Mouse (Mus musculus): ENCODE results near the gene Olfr1006. TPM values are rescaled to one million over a fixed set of nuclear protein-coding genes. Genes with fewer than 3 reads are reported as not detected.

Olfr1006 gene
- total and polyA plus RNA-seq, 2 experiments from 2014 or later, result not detected

- Histone ChIP-seq H3K27ac (ENCODE audit: low read depth, low read length) (no peak within 1 kb of the TSS), H3K9me3 (ENCODE audit: low read length) (no peaks in the 10 kb centered on the region), H3K4me3 (ENCODE audit: low read depth, low read length) (no peak within 1 kb of the TSS), H3K4me2 (ENCODE audit: low read depth) (no peak within 1 kb of the TSS), H3K27me3 (ENCODE audit: insufficient read depth, low read length) (no peaks in the 10 kb centered on the region), H3K9ac (no peak within 1 kb of the TSS), H3K4me1 (ENCODE audit: insufficient read depth) (no peaks in the 10 kb centered on the region), H3K36me3 (ENCODE audit: insufficient read depth) (no peaks in the 10 kb centered on the region)
- WGBS, result 95% methylated on average over 1 of the region's 1 CpGs
- no peak for ATAC-seq
- TF ChIP-seq CTCF (IDR thresholded peaks at IDR 0.05; ENCODE audit: low read depth), result no peak
- no peak for DNase-seq
Measured at GRCm38 (mm10) chr2:85650604-85651003, 28.0 kb downstream of the Olfr1006 start, which contains the start of gene Olfr1002. Gene Olfr1002 (minus strand): TSS chr2:85650704.

Other genes starting within 250 kb of the Olfr1006 start
- not detected in 2 replicates for gene Olfr994, start 242.3 kb downstream of the Olfr1006 start, total RNA-seq (2014; rRNA removed)
- gene Olfr994, start 242.3 kb downstream of the Olfr1006 start, polyA plus RNA-seq (2015; fragmentation: Nextera tagmentation; extraction: Ambion mirVana), result not detected in 2 replicates
- gene Olfr995, start 235.1 kb downstream of the Olfr1006 start, total RNA-seq (2014; rRNA removed), result not detected in 2 replicates
- not detected in 2 replicates for gene Olfr995, start 235.1 kb downstream of the Olfr1006 start, polyA plus RNA-seq (2015; fragmentation: Nextera tagmentation; extraction: Ambion mirVana)
- 0.52 and 0.62 TPM in 2 replicates for gene 4833423E24Rik, start 159.7 kb downstream of the Olfr1006 start, total RNA-seq (2014; rRNA removed)
- 0.16 and 0.39 TPM in 2 replicates for gene 4833423E24Rik, start 159.7 kb downstream of the Olfr1006 start, polyA plus RNA-seq (2015; fragmentation: Nextera tagmentation; extraction: Ambion mirVana)
- not detected in 2 replicates for gene Olfr996, start 99.6 kb downstream of the Olfr1006 start, total RNA-seq (2014; rRNA removed)
- not detected in 2 replicates for gene Olfr996, start 99.6 kb downstream of the Olfr1006 start, polyA plus RNA-seq (2015; fragmentation: Nextera tagmentation; extraction: Ambion mirVana)
- gene Olfr998, start 89.8 kb downstream of the Olfr1006 start, total RNA-seq (2014; rRNA removed), result not detected in 2 replicates
- not detected in 2 replicates for gene Olfr998, start 89.8 kb downstream of the Olfr1006 start, polyA plus RNA-seq (2015; fragmentation: Nextera tagmentation; extraction: Ambion mirVana)
- not detected in 2 replicates for gene Olfr1000, start 66.9 kb downstream of the Olfr1006 start, total RNA-seq (2014; rRNA removed)
- gene Olfr1000, start 66.9 kb downstream of the Olfr1006 start, polyA plus RNA-seq (2015; fragmentation: Nextera tagmentation; extraction: Ambion mirVana), result not detected in 2 replicates
- not detected in 2 replicates for gene Olfr1002, start 28.1 kb downstream of the Olfr1006 start, total RNA-seq (2014; rRNA removed)
- not detected in 2 replicates for gene Olfr1002, start 28.1 kb downstream of the Olfr1006 start, polyA plus RNA-seq (2015; fragmentation: Nextera tagmentation; extraction: Ambion mirVana)
- gene Olfr154, start 14.3 kb downstream of the Olfr1006 start, total RNA-seq (2014; rRNA removed), result not detected in 2 replicates
- gene Olfr154, start 14.3 kb downstream of the Olfr1006 start, polyA plus RNA-seq (2015; fragmentation: Nextera tagmentation; extraction: Ambion mirVana), result not detected in 2 replicates
- not detected in 2 replicates for gene Olfr1008, start 10.7 kb upstream of the Olfr1006 start, total RNA-seq (2014; rRNA removed)
- not detected in 2 replicates for gene Olfr1008, start 10.7 kb upstream of the Olfr1006 start, polyA plus RNA-seq (2015; fragmentation: Nextera tagmentation; extraction: Ambion mirVana)
- gene Olfr1009, start 36.7 kb upstream of the Olfr1006 start, total RNA-seq (2014; rRNA removed), result not detected in 2 replicates
- not detected in 2 replicates for gene Olfr1009, start 36.7 kb upstream of the Olfr1006 start, polyA plus RNA-seq (2015; fragmentation: Nextera tagmentation; extraction: Ambion mirVana)
- gene Olfr1012, start 84.0 kb upstream of the Olfr1006 start, total RNA-seq (2014; rRNA removed), result not detected in 2 replicates
- gene Olfr1012, start 84.0 kb upstream of the Olfr1006 start, polyA plus RNA-seq (2015; fragmentation: Nextera tagmentation; extraction: Ambion mirVana), result not detected in 2 replicates
- not detected in 2 replicates for gene Olfr1013, start 88.3 kb upstream of the Olfr1006 start, total RNA-seq (2014; rRNA removed)
- gene Olfr1013, start 88.3 kb upstream of the Olfr1006 start, polyA plus RNA-seq (2015; fragmentation: Nextera tagmentation; extraction: Ambion mirVana), result not detected in 2 replicates
- gene Olfr1014, start 93.9 kb upstream of the Olfr1006 start, total RNA-seq (2014; rRNA removed), result not detected in 2 replicates
- not detected in 2 replicates for gene Olfr1014, start 93.9 kb upstream of the Olfr1006 start, polyA plus RNA-seq (2015; fragmentation: Nextera tagmentation; extraction: Ambion mirVana)
- gene Olfr1015, start 103.2 kb upstream of the Olfr1006 start, total RNA-seq (2014; rRNA removed), result 0.08 TPM in 1 of 2 replicates, not detected in the other
- not detected in 2 replicates for gene Olfr1015, start 103.2 kb upstream of the Olfr1006 start, polyA plus RNA-seq (2015; fragmentation: Nextera tagmentation; extraction: Ambion mirVana)
- gene Olfr1016, start 123.8 kb upstream of the Olfr1006 start, total RNA-seq (2014; rRNA removed), result not detected in 2 replicates
- not detected in 2 replicates for gene Olfr1016, start 123.8 kb upstream of the Olfr1006 start, polyA plus RNA-seq (2015; fragmentation: Nextera tagmentation; extraction: Ambion mirVana)
- not detected in 2 replicates for gene Olfr1018, start 139.7 kb upstream of the Olfr1006 start, total RNA-seq (2014; rRNA removed)
- gene Olfr1018, start 139.7 kb upstream of the Olfr1006 start, polyA plus RNA-seq (2015; fragmentation: Nextera tagmentation; extraction: Ambion mirVana), result not detected in 2 replicates
- 0.08 TPM in 1 of 2 replicates, not detected in the other for gene Olfr1019, start 166.7 kb upstream of the Olfr1006 start, total RNA-seq (2014; rRNA removed)
- not detected in 2 replicates for gene Olfr1019, start 166.7 kb upstream of the Olfr1006 start, polyA plus RNA-seq (2015; fragmentation: Nextera tagmentation; extraction: Ambion mirVana)
- gene Olfr1020, start 168.3 kb upstream of the Olfr1006 start, total RNA-seq (2014; rRNA removed), result not detected in 2 replicates
- not detected in 2 replicates for gene Olfr1020, start 168.3 kb upstream of the Olfr1006 start, polyA plus RNA-seq (2015; fragmentation: Nextera tagmentation; extraction: Ambion mirVana)
- not detected in 2 replicates for gene Olfr1022, start 189.8 kb upstream of the Olfr1006 start, total RNA-seq (2014; rRNA removed)
- not detected in 2 replicates for gene Olfr1022, start 189.8 kb upstream of the Olfr1006 start, polyA plus RNA-seq (2015; fragmentation: Nextera tagmentation; extraction: Ambion mirVana)
- not detected in 2 replicates for gene Olfr1023, start 206.9 kb upstream of the Olfr1006 start, total RNA-seq (2014; rRNA removed)
- not detected in 2 replicates for gene Olfr1023, start 206.9 kb upstream of the Olfr1006 start, polyA plus RNA-seq (2015; fragmentation: Nextera tagmentation; extraction: Ambion mirVana)
- not detected in 2 replicates for gene Olfr1024, start 226.3 kb upstream of the Olfr1006 start, total RNA-seq (2014; rRNA removed)
- gene Olfr1024, start 226.3 kb upstream of the Olfr1006 start, polyA plus RNA-seq (2015; fragmentation: Nextera tagmentation; extraction: Ambion mirVana), result not detected in 2 replicates
- not detected in 2 replicates for gene Olfr1025-ps1, start 236.4 kb upstream of the Olfr1006 start, total RNA-seq (2014; rRNA removed)
- gene Olfr1025-ps1, start 236.4 kb upstream of the Olfr1006 start, polyA plus RNA-seq (2015; fragmentation: Nextera tagmentation; extraction: Ambion mirVana), result not detected in 2 replicates
- not detected in 2 replicates for gene Olfr1026, start 242.8 kb upstream of the Olfr1006 start, total RNA-seq (2014; rRNA removed)
- gene Olfr1026, start 242.8 kb upstream of the Olfr1006 start, polyA plus RNA-seq (2015; fragmentation: Nextera tagmentation; extraction: Ambion mirVana), result not detected in 2 replicates

Measured in forebrain, postnatal 0 days (tissue).